Mouse (Mus musculus) liver, postnatal 0 days (tissue): ENCODE results near the gene Ptprb.

ENCODE experiments used
- CTCF ChIP-seq: sonication (generic); IDR thresholded peaks from 2 replicates; pipeline ENCODE4 v1.5.1; 2016; ENCODE audit warnings: antibody characterized with exemption, low read depth
- EP300 ChIP-seq: IDR thresholded peaks from 2 replicates; pipeline ENCODE4 v1.6.1; 2016; ENCODE audit warnings: antibody characterized with exemption, low read depth, mild to moderate bottlenecking

DNA sequence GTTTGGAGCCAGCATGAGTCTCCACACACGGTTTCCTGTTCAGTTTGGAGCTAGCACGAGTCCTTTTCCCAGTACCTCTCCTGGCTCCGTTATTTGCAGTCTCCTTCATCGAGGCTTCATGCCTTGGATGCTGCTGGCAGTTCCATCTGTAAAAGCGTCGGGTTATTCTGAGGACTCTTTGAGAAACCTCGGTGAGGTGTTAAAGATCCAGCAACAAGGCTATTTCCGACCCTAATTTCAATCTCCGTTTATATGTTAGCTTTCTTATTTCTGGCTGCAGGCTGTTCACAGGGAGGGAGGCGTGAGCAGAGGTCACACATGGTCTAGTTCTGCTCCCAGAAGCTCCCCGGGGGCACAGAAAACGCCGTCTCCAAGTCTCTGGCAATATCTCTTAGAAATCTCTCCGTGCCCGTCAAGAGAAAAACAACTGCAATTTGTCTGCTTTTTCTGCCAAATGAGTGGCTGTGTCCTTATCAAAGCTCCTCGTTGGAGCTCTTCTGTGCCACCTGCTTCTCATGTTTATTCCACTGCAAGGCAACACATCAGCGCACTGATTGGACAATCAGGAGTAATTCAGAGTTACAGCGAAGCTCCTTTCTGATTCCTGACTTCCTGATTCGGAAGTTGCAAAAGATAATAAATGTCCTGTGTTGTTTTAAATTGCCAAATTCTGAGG lies 132.5 kb downstream of the Ptprb start:
- TF ChIP-seq CTCF = no peak
- no peak for TF ChIP-seq EP300
